Mouse (Mus musculus) heart, postnatal 0 days (tissue): ENCODE measurements around the gene Itgb5.

Source experiments
- CTCF ChIP-seq: IDR thresholded peaks from 2 replicates; pipeline ENCODE4 v1.5.1; 2016; ENCODE audit warnings: antibody characterized with exemption, control low read depth, low read depth
- EP300 ChIP-seq: IDR thresholded peaks from 2 replicates; pipeline ENCODE4 v1.6.1; 2016; ENCODE audit warnings: antibody characterized with exemption, low read depth

DNA sequence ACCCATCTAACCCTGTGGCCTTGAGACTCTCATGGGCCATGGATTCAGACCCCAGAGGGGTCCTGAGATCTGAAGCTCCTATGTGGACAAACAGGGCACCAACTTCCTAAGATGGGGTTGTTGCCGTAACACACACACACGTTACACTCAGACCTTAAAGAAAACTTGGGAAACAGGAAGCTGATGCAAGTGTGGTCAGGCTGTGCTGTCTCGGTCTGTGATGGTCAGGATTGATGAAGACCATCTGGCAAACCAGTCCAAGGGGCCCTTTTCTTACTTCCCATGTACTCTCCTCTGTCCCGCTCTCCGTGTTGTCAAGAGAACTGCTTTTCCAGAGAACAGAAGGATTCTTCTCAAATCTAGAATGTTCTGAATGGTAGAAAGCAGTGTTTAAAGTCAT lies 92.0 kb downstream of the Itgb5 start:
- TF ChIP-seq CTCF (no peak), EP300 (no peak)
